Mouse (Mus musculus): Measurements from ENCODE around the gene R3hdm4. TPM values are rescaled to one million over a fixed set of nuclear protein-coding genes. Genes with fewer than 3 reads are reported as not detected.

R3hdm4 gene
- polyA plus RNA-seq (2014; fragmentation: Nextera tagmentation; extraction: Ambion mirVana), result 131 and 139 TPM in 2 replicates

- no peak for DNase-seq (ENCODE audit: low spot score)
- Histone ChIP-seq H3K27ac (ENCODE audit: low read depth, low read length) (no peak within 1 kb of the TSS), H3K4me3 (ENCODE audit: low read depth, low read length) (peak within 1 kb of the TSS; percentile 20), H3K27me3 (ENCODE audit: control insufficient read depth, insufficient read depth, low read length) (peaks cover 69% of the 10 kb centered on the region), H3K9me3 (ENCODE audit: control insufficient read depth, low read length) (no peaks in the 10 kb centered on the region), H3K4me1 (replicated peaks; ENCODE audit: control insufficient read depth, insufficient read depth, low read length) (peaks cover 21% of the 10 kb centered on the region), H3K9ac (ENCODE audit: low read depth, low read length) (no peak within 1 kb of the TSS), H3K4me2 (replicated peaks; ENCODE audit: low read depth, low read length) (peak within 1 kb of the TSS; percentile 29), H3K36me3 (ENCODE audit: control insufficient read depth, insufficient read depth, low read length) (no peaks in the 10 kb centered on the region)
- no peak for ATAC-seq (ENCODE audit: low FRiP score)
- 4% methylated on average over 40 of the region's 41 CpGs for WGBS
Observed at GRCm38 (mm10) chr10:79920958-79921535, at the start of gene R3hdm4. TSS of gene R3hdm4 (minus strand) at chr10:79921208.

GRCm38 (mm10) chr10:79970415-79971182 lies 49.6 kb upstream of the R3hdm4 start, which contains the start of gene Grin3b:
TSS of gene Grin3b (plus strand) at chr10:79970715.
- peaks cover 24% of the 10 kb centered on the region for H3K27me3 ChIP-seq (ENCODE audit: control insufficient read depth, insufficient read depth, low read length)
- no peaks in the 10 kb centered on the region for H3K9me3 ChIP-seq (ENCODE audit: control insufficient read depth, low read length)
- H3K4me3 ChIP-seq (ENCODE audit: low read depth, low read length), result peak within 1 kb of the TSS; percentile 30
- no peak within 1 kb of the TSS for H3K27ac ChIP-seq (ENCODE audit: low read depth, low read length)
- DNase-seq (ENCODE audit: low spot score) (peak; percentile 44), ATAC-seq (ENCODE audit: low FRiP score) (no peak)
- peak within 1 kb of the TSS; percentile 33; the same call in 1 of the 2 replicates for H3K9ac ChIP-seq (ENCODE audit: low read depth, low read length)
- peaks cover 17% of the 10 kb centered on the region for H3K36me3 ChIP-seq (ENCODE audit: control insufficient read depth, insufficient read depth, low read length)
- H3K4me2 ChIP-seq (replicated peaks; ENCODE audit: low read depth, low read length), result peak within 1 kb of the TSS; percentile 58
- H3K4me1 ChIP-seq (replicated peaks; ENCODE audit: control insufficient read depth, insufficient read depth, low read length), result peaks cover 3% of the 10 kb centered on the region; the same call in 1 of the 2 replicates
- 9% methylated on average over 37 of the region's 47 CpGs for WGBS

GRCm38 (mm10) chr10:79969124-79969568 lies 48.1 kb upstream of the R3hdm4 start:
- no peak overlapping the region for H3K27ac ChIP-seq (ENCODE audit: low read depth, low read length)
- peaks cover 3% of the 10 kb centered on the region; the same call in 1 of the 2 replicates for H3K4me1 ChIP-seq (replicated peaks; ENCODE audit: control insufficient read depth, insufficient read depth, low read length)
- DNase-seq (ENCODE audit: low spot score) (no peak), ATAC-seq (ENCODE audit: low FRiP score) (no peak)
- H3K36me3 ChIP-seq (ENCODE audit: control insufficient read depth, insufficient read depth, low read length), result peaks cover 17% of the 10 kb centered on the region
- peaks cover 24% of the 10 kb centered on the region for H3K27me3 ChIP-seq (ENCODE audit: control insufficient read depth, insufficient read depth, low read length)
- no peak overlapping the region for H3K9ac ChIP-seq (ENCODE audit: low read depth, low read length)
- H3K4me3 ChIP-seq (ENCODE audit: low read depth, low read length), result no peak overlapping the region
- no peak overlapping the region for H3K4me2 ChIP-seq (replicated peaks; ENCODE audit: low read depth, low read length)
- 11% methylated on average over 3 of the region's 3 CpGs for WGBS
- no peaks in the 10 kb centered on the region for H3K9me3 ChIP-seq (ENCODE audit: control insufficient read depth, low read length)

GRCm38 (mm10) chr10:79968181-79968580 lies 47.2 kb upstream of the R3hdm4 start:
- H3K36me3 ChIP-seq (ENCODE audit: control insufficient read depth, insufficient read depth, low read length), result peaks cover 17% of the 10 kb centered on the region
- peaks cover 24% of the 10 kb centered on the region for H3K27me3 ChIP-seq (ENCODE audit: control insufficient read depth, insufficient read depth, low read length)
- H3K4me3 ChIP-seq (ENCODE audit: low read depth, low read length), result no peak overlapping the region
- no peak for ATAC-seq (ENCODE audit: low FRiP score)
- no peak overlapping the region for H3K27ac ChIP-seq (ENCODE audit: low read depth, low read length)
- WGBS, result 100% methylated on average over 1 of the region's 1 CpGs
- DNase-seq (ENCODE audit: low spot score), result no peak
- H3K4me2 ChIP-seq (replicated peaks; ENCODE audit: low read depth, low read length), result no peak overlapping the region
- peaks cover 3% of the 10 kb centered on the region; the same call in 1 of the 2 replicates for H3K4me1 ChIP-seq (replicated peaks; ENCODE audit: control insufficient read depth, insufficient read depth, low read length)
- no peak overlapping the region for H3K9ac ChIP-seq (ENCODE audit: low read depth, low read length)
- no peaks in the 10 kb centered on the region for H3K9me3 ChIP-seq (ENCODE audit: control insufficient read depth, low read length)

- Histone ChIP-seq H3K9me3 (ENCODE audit: control insufficient read depth, low read length) (no peaks in the 10 kb centered on the region), H3K36me3 (ENCODE audit: control insufficient read depth, insufficient read depth, low read length) (peaks cover 23% of the 10 kb centered on the region)
- WGBS, result 97% methylated on average over 5 of the region's 5 CpGs
Observed at GRCm38 (mm10) chr10:79966886-79967400, 45.9 kb upstream of the R3hdm4 start.

GRCm38 (mm10) chr10:79965325-79965724 lies 44.3 kb upstream of the R3hdm4 start:
- 91% methylated on average over 5 of the region's 5 CpGs for WGBS
- no peak for ATAC-seq (ENCODE audit: low FRiP score)

More at GRCm38 (mm10) chr10:79966886-79967400, 45.9 kb upstream of the R3hdm4 start:
- H3K4me1 ChIP-seq (replicated peaks; ENCODE audit: control insufficient read depth, insufficient read depth, low read length), result peaks cover 3% of the 10 kb centered on the region; the same call in 1 of the 2 replicates
- no peak overlapping the region for H3K4me2 ChIP-seq (replicated peaks; ENCODE audit: low read depth, low read length)
- no peak overlapping the region for H3K27ac ChIP-seq (ENCODE audit: low read depth, low read length)
- no peak overlapping the region for H3K4me3 ChIP-seq (ENCODE audit: low read depth, low read length)
- H3K9ac ChIP-seq (ENCODE audit: low read depth, low read length), result no peak overlapping the region
- ATAC-seq (ENCODE audit: low FRiP score) (no peak), DNase-seq (ENCODE audit: low spot score) (no peak)
- H3K27me3 ChIP-seq (ENCODE audit: control insufficient read depth, insufficient read depth, low read length), result peaks cover 20% of the 10 kb centered on the region

GRCm38 (mm10) chr10:79964727-79965126 lies 43.7 kb upstream of the R3hdm4 start:
- Histone ChIP-seq H3K27ac (ENCODE audit: low read depth, low read length) (no peak overlapping the region), H3K4me1 (replicated peaks; ENCODE audit: control insufficient read depth, insufficient read depth, low read length) (peaks cover 6% of the 10 kb centered on the region; the same call in 1 of the 2 replicates), H3K9ac (ENCODE audit: low read depth, low read length) (no peak overlapping the region), H3K4me2 (replicated peaks; ENCODE audit: low read depth, low read length) (no peak overlapping the region), H3K36me3 (ENCODE audit: control insufficient read depth, insufficient read depth, low read length) (peaks cover 23% of the 10 kb centered on the region), H3K27me3 (ENCODE audit: control insufficient read depth, insufficient read depth, low read length) (peaks cover 4% of the 10 kb centered on the region), H3K4me3 (ENCODE audit: low read depth, low read length) (no peak overlapping the region), H3K9me3 (ENCODE audit: control insufficient read depth, low read length) (no peaks in the 10 kb centered on the region)
- ATAC-seq (ENCODE audit: low FRiP score), result no peak
- no peak for DNase-seq (ENCODE audit: low spot score)
- WGBS, result 97% methylated on average over 7 of the region's 7 CpGs

More at GRCm38 (mm10) chr10:79965325-79965724, 44.3 kb upstream of the R3hdm4 start:
- Histone ChIP-seq H3K9me3 (ENCODE audit: control insufficient read depth, low read length) (no peaks in the 10 kb centered on the region), H3K4me3 (ENCODE audit: low read depth, low read length) (no peak overlapping the region), H3K27ac (ENCODE audit: low read depth, low read length) (no peak overlapping the region), H3K36me3 (ENCODE audit: control insufficient read depth, insufficient read depth, low read length) (peaks cover 23% of the 10 kb centered on the region), H3K4me2 (replicated peaks; ENCODE audit: low read depth, low read length) (no peak overlapping the region), H3K27me3 (ENCODE audit: control insufficient read depth, insufficient read depth, low read length) (peaks cover 5% of the 10 kb centered on the region), H3K4me1 (replicated peaks; ENCODE audit: control insufficient read depth, insufficient read depth, low read length) (peaks cover 6% of the 10 kb centered on the region; the same call in 1 of the 2 replicates), H3K9ac (ENCODE audit: low read depth, low read length) (no peak overlapping the region)
- no peak for DNase-seq (ENCODE audit: low spot score)

GRCm38 (mm10) chr10:79960671-79961294 lies 39.8 kb upstream of the R3hdm4 start:
- no peak for ATAC-seq (ENCODE audit: low FRiP score)
- peaks cover 6% of the 10 kb centered on the region; the same call in 1 of the 2 replicates for H3K4me1 ChIP-seq (replicated peaks; ENCODE audit: control insufficient read depth, insufficient read depth, low read length)
- H3K9ac ChIP-seq (ENCODE audit: low read depth, low read length), result peak overlapping the region; percentile 79
- peak overlapping the region; percentile 81 for H3K4me2 ChIP-seq (replicated peaks; ENCODE audit: low read depth, low read length)
- no peaks in the 10 kb centered on the region for H3K27me3 ChIP-seq (ENCODE audit: control insufficient read depth, insufficient read depth, low read length)
- DNase-seq (ENCODE audit: low spot score), result no peak
- peak overlapping the region; percentile 98 for H3K4me3 ChIP-seq (ENCODE audit: low read depth, low read length)
- H3K9me3 ChIP-seq (ENCODE audit: control insufficient read depth, low read length), result no peaks in the 10 kb centered on the region
- 16% methylated on average over 10 of the region's 10 CpGs for WGBS
- H3K27ac ChIP-seq (ENCODE audit: low read depth, low read length), result no peak overlapping the region
- peaks cover 11% of the 10 kb centered on the region for H3K36me3 ChIP-seq (ENCODE audit: control insufficient read depth, insufficient read depth, low read length)
